Mouse (Mus musculus): ENCODE results near the gene Actn4.

GRCm38 (mm10) chr7:28954773-28955172, 7.4 kb downstream of the Actn4 start:
- TF ChIP-seq POLR2A (IDR thresholded peaks at IDR 0.05; ENCODE audit: borderline replicate concordance, low read depth, low read length) (no peak), CTCF (IDR thresholded peaks at IDR 0.05; ENCODE audit: low read depth, low read length) (no peak)
